Mouse (Mus musculus) MEL (cell line): Measurements from ENCODE around the gene Mrpl9. TPM values are rescaled to one million over a fixed set of nuclear protein-coding genes. Genes with fewer than 3 reads are reported as not detected.

Experiments used
- DNase-seq: peaks from one replicate; pipeline ENCODE4 v3.0.0; 2011; ENCODE audit warnings: low read depth, low spot score
- H3K27ac ChIP-seq: 2 replicates; pipeline ENCODE4 v1.5.1; 2012; ENCODE audit warnings: low read depth, mild to moderate bottlenecking, control low read depth, low read length, moderate library complexity; ENCODE audit not compliant: control insufficient read depth
- H3K27me3 ChIP-seq, 2 experiments: fragments of 150-350 bp in 1 of 2; sonication (generic) in 1 of 2; 2 replicates each; pipeline ENCODE4 v1.6.1; 2012; ENCODE audit warnings: low read length in 2 of 2, mild to moderate bottlenecking in 2 of 2, improper control_type of control experiment in 1 of 2, moderate library complexity in 1 of 2; ENCODE audit not compliant: insufficient read depth in 2 of 2, control insufficient read depth in 1 of 2
- H3K36me3 ChIP-seq, 2 experiments: 2 replicates each; pipeline ENCODE4 v1.6.1; 2012 to 2014; ENCODE audit warnings: low read length in 2 of 2, improper control_type of control experiment in 1 of 2, inconsistent platforms in 1 of 2, mild to moderate bottlenecking in 1 of 2; ENCODE audit not compliant: insufficient read depth in 2 of 2, control insufficient read depth in 1 of 2
- H3K4me1 ChIP-seq, 2 experiments: fragments of 150-350 bp in 1 of 2; sonication (generic) in 1 of 2; 2 replicates each; pipeline ENCODE4 v1.6.1; 2012; ENCODE audit warnings: low read length in 2 of 2, improper control_type of control experiment in 1 of 2, mild to moderate bottlenecking in 1 of 2; ENCODE audit not compliant: insufficient read depth in 2 of 2, control insufficient read depth in 1 of 2
- H3K4me3 ChIP-seq, 2 experiments: fragments of 150-350 bp in 1 of 2; sonication (generic) in 1 of 2; 2 replicates each; pipeline ENCODE4 v1.5.1; 2012; ENCODE audit warnings: low read depth in 2 of 2, low read length in 2 of 2, mild to moderate bottlenecking in 2 of 2, moderate library complexity in 2 of 2, control low read depth in 1 of 2, improper control_type of control experiment in 1 of 2; ENCODE audit not compliant: control insufficient read depth in 1 of 2, insufficient read depth in 1 of 2
- H3K79me2 ChIP-seq: 2 replicates; pipeline ENCODE4 v1.6.1; 2012; ENCODE audit warnings: mild to moderate bottlenecking, low read length, moderate library complexity; ENCODE audit not compliant: control insufficient read depth, poor library complexity, insufficient read depth
- H3K9ac ChIP-seq: 2 replicates; pipeline ENCODE4 v1.6.1; 2012; ENCODE audit warnings: low read depth, mild to moderate bottlenecking, control low read depth, low read length, moderate library complexity; ENCODE audit not compliant: control insufficient read depth, poor library complexity, severe bottlenecking
- H3K9me3 ChIP-seq: fragments of 150-350 bp; sonication (generic); replicated peaks from 2 replicates; pipeline ENCODE4 v1.6.1; 2012; ENCODE audit warnings: mild to moderate bottlenecking, low read length, improper control_type of control experiment, moderate library complexity; ENCODE audit not compliant: insufficient read depth
- BHLHE40 ChIP-seq: IDR thresholded peaks from 2 replicates; pipeline ENCODE4 v1.6.1; 2012; ENCODE audit warnings: low read depth, mild to moderate bottlenecking, inconsistent platforms, low read length, improper control_type of control experiment, borderline replicate concordance
- CHD1 ChIP-seq: IDR thresholded peaks from 2 replicates; pipeline ENCODE4 v1.6.1; 2012; ENCODE audit warnings: low read depth, mild to moderate bottlenecking, inconsistent platforms, low read length, improper control_type of control experiment
- CHD2 ChIP-seq: IDR thresholded peaks from 2 replicates; pipeline ENCODE4 v1.6.1; 2011; ENCODE audit warnings: low read length, improper control_type of control experiment
- CTCF ChIP-seq, 3 experiments: IDR thresholded peaks in 2 of 3; conservative IDR thresholded peaks in 1 of 3; 2 replicates each; pipeline ENCODE4 v1.5.1; 2011 to 2012; ENCODE audit warnings: low read length in 3 of 3, low read depth in 2 of 3, mild to moderate bottlenecking in 2 of 3, improper control_type of control experiment in 1 of 3, inconsistent platforms in 1 of 3, mixed read lengths in 1 of 3, moderate library complexity in 1 of 3; ENCODE audit not compliant: control insufficient read depth in 1 of 3, insufficient read depth in 1 of 3, poor library complexity in 1 of 3, severe bottlenecking in 1 of 3
- ELF1 ChIP-seq: IDR thresholded peaks from 2 replicates; pipeline ENCODE4 v1.6.1; 2014; ENCODE audit warnings: low read depth, mild to moderate bottlenecking, inconsistent platforms, low read length, improper control_type of control experiment, moderate library complexity
- EP300 ChIP-seq, 2 experiments: IDR thresholded peaks; 2 replicates each; pipeline ENCODE4 v1.6.1; 2011; ENCODE audit warnings: improper control_type of control experiment in 2 of 2, low read length in 2 of 2, low read depth in 1 of 2, mild to moderate bottlenecking in 1 of 2
- ETS1 ChIP-seq: IDR thresholded peaks from 2 replicates; pipeline ENCODE4 v1.6.1; 2012; ENCODE audit warnings: low read depth, mild to moderate bottlenecking, inconsistent platforms, low read length, improper control_type of control experiment, moderate library complexity
- GABPA ChIP-seq: IDR thresholded peaks from 2 replicates; pipeline ENCODE4 v1.6.1; 2012; ENCODE audit warnings: low read depth, mild to moderate bottlenecking, inconsistent platforms, low read length, improper control_type of control experiment, moderate library complexity
- GATA1 ChIP-seq: IDR thresholded peaks from 2 replicates; pipeline ENCODE4 v1.6.1; 2011; ENCODE audit warnings: low read depth, low read length, improper control_type of control experiment
- HCFC1 ChIP-seq: IDR thresholded peaks from 2 replicates; pipeline ENCODE4 v1.6.1; 2012; ENCODE audit warnings: low read depth, mild to moderate bottlenecking, inconsistent platforms, low read length, improper control_type of control experiment, moderate library complexity
- MAX ChIP-seq: IDR thresholded peaks from 2 replicates; pipeline ENCODE4 v1.6.1; 2011; ENCODE audit warnings: low read length, improper control_type of control experiment
- MAZ ChIP-seq: IDR thresholded peaks from 2 replicates; pipeline ENCODE4 v1.6.1; 2012; ENCODE audit warnings: low read depth, mild to moderate bottlenecking, inconsistent platforms, low read length, improper control_type of control experiment
- MEF2A ChIP-seq: IDR thresholded peaks from 2 replicates; pipeline ENCODE4 v1.6.1; 2014; ENCODE audit warnings: low read depth, mild to moderate bottlenecking, inconsistent platforms, low read length, improper control_type of control experiment; ENCODE audit not compliant: poor library complexity, insufficient replicate concordance, severe bottlenecking; ENCODE audit errors: extremely low read depth
- MXI1 ChIP-seq: IDR thresholded peaks from 2 replicates; pipeline ENCODE4 v1.6.1; 2011; ENCODE audit warnings: mild to moderate bottlenecking, low read depth, low read length, improper control_type of control experiment
- MYC ChIP-seq: IDR thresholded peaks from 2 replicates; pipeline ENCODE4 v1.6.1; 2011; ENCODE audit warnings: low read depth, mild to moderate bottlenecking, low read length, improper control_type of control experiment, moderate library complexity
- NRF1 ChIP-seq: IDR thresholded peaks from 2 replicates; pipeline ENCODE4 v1.6.1; 2014; ENCODE audit warnings: low read depth, mild to moderate bottlenecking, inconsistent platforms, low read length, improper control_type of control experiment, moderate library complexity; ENCODE audit not compliant: poor library complexity, insufficient read depth, severe bottlenecking
- RAD21 ChIP-seq: IDR thresholded peaks from 2 replicates; pipeline ENCODE4 v1.6.1; 2011; ENCODE audit warnings: mild to moderate bottlenecking, low read depth, low read length, improper control_type of control experiment
- SIN3A ChIP-seq: IDR thresholded peaks from 2 replicates; pipeline ENCODE4 v1.6.1; 2012; ENCODE audit warnings: low read length, improper control_type of control experiment, inconsistent platforms
- SMC3 ChIP-seq: IDR thresholded peaks from 2 replicates; pipeline ENCODE4 v1.6.1; 2011; ENCODE audit warnings: low read depth, low read length, improper control_type of control experiment
- TBP ChIP-seq: IDR thresholded peaks from 2 replicates; pipeline ENCODE4 v1.8.0; 2011; ENCODE audit warnings: low read depth, low read length, improper control_type of control experiment
- TCF12 ChIP-seq: IDR thresholded peaks from 2 replicates; pipeline ENCODE4 v1.6.1; 2014; ENCODE audit warnings: low read depth, mild to moderate bottlenecking, inconsistent platforms, low read length, improper control_type of control experiment, moderate library complexity
- USF2 ChIP-seq, 2 experiments: IDR thresholded peaks; 2 replicates each; pipeline ENCODE4 v1.6.1; 2011 to 2012; ENCODE audit warnings: improper control_type of control experiment in 2 of 2, low read length in 2 of 2, borderline replicate concordance in 1 of 2, inconsistent platforms in 1 of 2, low read depth in 1 of 2, mild to moderate bottlenecking in 1 of 2; ENCODE audit not compliant: insufficient read depth in 1 of 2
- ZC3H11A ChIP-seq: IDR thresholded peaks from 2 replicates; pipeline ENCODE4 v1.6.1; 2012; ENCODE audit warnings: low read depth, mild to moderate bottlenecking, inconsistent platforms, low read length, improper control_type of control experiment
- ZMIZ1 ChIP-seq: IDR thresholded peaks from 2 replicates; pipeline ENCODE4 v1.6.1; 2012; ENCODE audit warnings: low read depth, mild to moderate bottlenecking, inconsistent platforms, low read length, improper control_type of control experiment, moderate library complexity
- ZNF384 ChIP-seq: IDR thresholded peaks from 2 replicates; pipeline ENCODE4 v1.6.1; 2012; ENCODE audit warnings: low read depth, mild to moderate bottlenecking, inconsistent platforms, low read length, improper control_type of control experiment
- polyA plus RNA-seq, 2 experiments: library from polyadenylated mRNA; stranded (reverse) in 1 of 2; unstranded in 1 of 2; fragments of >175 nt in 1 of 2; fragments of >200 nt in 1 of 2; gene quantifications; 2 replicates each; pipeline versions ENCODE4 v1.2.1 to v1.2.4; 2012; ENCODE audit warnings: low replicate concordance in 2 of 2, low read depth in 1 of 2; ENCODE audit not compliant: insufficient read length in 2 of 2, insufficient read depth in 1 of 2, missing spikeins in 1 of 2
- total RNA-seq: library from RNA; depleted of rRNA; stranded (reverse); fragments of 300-350 nt; gene quantifications from 2 replicates; pipeline ENCODE4 v1.2.3, GENCODE M21; 2012

Gene Mrpl9
- total and polyA plus RNA-seq, 3 experiments: 191 to 208 TPM; not detected in 1

DNA sequence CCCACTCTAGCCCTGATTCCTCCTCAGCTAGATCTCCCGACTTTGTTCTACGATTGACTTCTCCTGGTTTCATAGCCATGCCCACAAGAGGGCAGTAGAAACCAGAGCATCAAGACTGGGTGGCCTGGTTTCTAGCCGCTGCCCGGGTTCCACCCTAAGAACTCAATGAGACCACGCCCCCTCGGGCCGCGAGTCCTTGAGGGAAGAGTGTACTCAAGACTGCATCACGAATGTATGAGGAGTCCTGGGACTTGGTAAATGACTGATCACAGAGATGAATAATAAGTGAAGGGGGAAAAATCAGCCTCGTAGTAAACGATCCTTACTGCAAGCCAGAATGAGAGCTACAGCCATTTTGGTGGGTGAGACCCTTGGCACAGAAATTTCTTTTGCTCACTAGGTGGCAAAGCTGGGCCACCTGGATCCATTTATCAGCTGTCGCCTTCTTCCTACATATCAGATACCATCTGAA is 13.4 kb downstream of the Mrpl9 start:
- Histone ChIP-seq H3K79me2 (no peaks in the 10 kb centered on the region), H3K9me3 (no peaks in the 10 kb centered on the region), H3K27ac (no peak overlapping the region), H3K27me3 (no peaks in the 10 kb centered on the region), H3K36me3 (peaks cover 0 to 3% of the 10 kb centered on the region in 2 experiments; a peak in 1 of 4 replicates), H3K9ac (peak overlapping the region; percentile 35; the same call in 1 of the 2 replicates), H3K4me1 (0 out of 4 replicates have a peak, but pooled peaks cover 0 to 2% of the 10 kb centered on the region in 2 experiments), H3K4me3 (peak overlapping the region; percentile 36 to 44)
- TF ChIP-seq MAZ (peak; percentile 86; the same call in 1 of the 2 replicates), ZC3H11A (peak; percentile 99), HCFC1 (peak; percentile 67), GATA1 (no peak), ZNF384 (peak; percentile 42; the same call in 1 of the 2 replicates), ELF1 (peak; percentile 20; the same call in 1 of the 2 replicates), TBP (no peak), BHLHE40 (peak; percentile 69), SMC3 (peak; percentile 99), CHD1 (no peak), MAX (0 out of 2 replicates have a peak, but pooled peaks have one; percentile 9), MYC (peak; percentile 62; the same call in 1 of the 2 replicates), CTCF (IDR thresholded peaks at IDR 0.05 in 2 of 3, conservative IDR thresholded peaks at IDR 0.05 in 1 of 3; ENCODE audit: control insufficient read depth in 1 of 3, insufficient read depth in 1 of 3, low read depth in 2 of 3, low read length in 3 of 3, poor library complexity in 1 of 3, severe bottlenecking in 1 of 3) (peak; percentile 80 to 99 (median 95)), NRF1 (0 out of 2 replicates have a peak, but pooled peaks have one; percentile 10), MEF2A (no peak), ZMIZ1 (peak; percentile 58; the same call in 1 of the 2 replicates), EP300 (IDR thresholded peaks at IDR 0.05; ENCODE audit: low read depth in 1 of 2, low read length in 2 of 2) (peak in 1 of 2 experiments; percentile 42; a peak in 1 of 4 replicates), RAD21 (no peak; the same call in none of the 2 replicates), TCF12 (peak; percentile 37; the same call in 1 of the 2 replicates), CHD2 (no peak), USF2 (IDR thresholded peaks at IDR 0.05; ENCODE audit: borderline replicate concordance in 1 of 2, insufficient read depth in 1 of 2, low read depth in 1 of 2, low read length in 2 of 2) (no peak), SIN3A (peak; percentile 89), MXI1 (peak; percentile 66; the same call in 1 of the 2 replicates), GABPA (no peak), ETS1 (no peak)
- DNase-seq: peak; percentile 97
